Mouse (Mus musculus): ENCODE measurements around the gene Adgrl2. TPM values are rescaled to one million over a fixed set of nuclear protein-coding genes. Genes with fewer than 3 reads are reported as not detected.

Gene Adgrl2
- polyA plus RNA-seq, 1 experiment from 2014 or later: 71.7 TPM

GRCm38 (mm10) chr3:148949796-148950195, 40.6 kb downstream of the Adgrl2 start:
- H3K36me3 ChIP-seq (ENCODE audit: control insufficient read depth, insufficient read depth, low read length): peaks cover 12% of the 10 kb centered on the region; the same call in 1 of the 2 replicates
- H3K9ac ChIP-seq (replicated peaks; ENCODE audit: low read depth, low read length): no peak overlapping the region
- ATAC-seq (ENCODE audit: insufficient number of reproducible peaks, insufficient read depth, low FRiP score, low read depth): no peak
- no peaks in the 10 kb centered on the region for H3K4me1 ChIP-seq (ENCODE audit: control insufficient read depth, insufficient read depth, low read length)
- 90% methylated on average over 8 of the region's 8 CpGs for WGBS
- H3K27ac ChIP-seq (ENCODE audit: low read length): no peak overlapping the region
- no peak overlapping the region for H3K4me2 ChIP-seq (replicated peaks; ENCODE audit: low read depth, low read length)
- no peaks in the 10 kb centered on the region for H3K9me3 ChIP-seq (ENCODE audit: control insufficient read depth, low read depth, low read length)
- no peak overlapping the region for H3K4me3 ChIP-seq (ENCODE audit: low read depth, low read length)
- H3K27me3 ChIP-seq (ENCODE audit: control insufficient read depth, insufficient read depth, low read length): no peaks in the 10 kb centered on the region

GRCm38 (mm10) chr3:148947805-148948405, 42.5 kb downstream of the Adgrl2 start:
- Histone ChIP-seq H3K4me2 (replicated peaks; ENCODE audit: low read depth, low read length) (no peak overlapping the region), H3K27ac (ENCODE audit: low read length) (no peak overlapping the region), H3K9me3 (ENCODE audit: control insufficient read depth, low read depth, low read length) (no peaks in the 10 kb centered on the region), H3K27me3 (ENCODE audit: control insufficient read depth, insufficient read depth, low read length) (no peaks in the 10 kb centered on the region), H3K36me3 (ENCODE audit: control insufficient read depth, insufficient read depth, low read length) (peaks cover 11% of the 10 kb centered on the region; the same call in 1 of the 2 replicates), H3K4me3 (ENCODE audit: low read depth, low read length) (no peak overlapping the region), H3K9ac (replicated peaks; ENCODE audit: low read depth, low read length) (no peak overlapping the region), H3K4me1 (ENCODE audit: control insufficient read depth, insufficient read depth, low read length) (no peaks in the 10 kb centered on the region)
- no peak for ATAC-seq (ENCODE audit: insufficient number of reproducible peaks, insufficient read depth, low FRiP score, low read depth)
- WGBS: 58% methylated on average over 9 of the region's 9 CpGs

- Histone ChIP-seq H3K9me3 (ENCODE audit: control insufficient read depth, low read depth, low read length) (no peaks in the 10 kb centered on the region), H3K36me3 (ENCODE audit: control insufficient read depth, insufficient read depth, low read length) (peaks cover 5% of the 10 kb centered on the region; the same call in 1 of the 2 replicates), H3K27ac (ENCODE audit: low read length) (no peak overlapping the region), H3K27me3 (ENCODE audit: control insufficient read depth, insufficient read depth, low read length) (no peaks in the 10 kb centered on the region), H3K4me2 (replicated peaks; ENCODE audit: low read depth, low read length) (no peak overlapping the region), H3K4me3 (ENCODE audit: low read depth, low read length) (no peak overlapping the region), H3K9ac (replicated peaks; ENCODE audit: low read depth, low read length) (no peak overlapping the region), H3K4me1 (ENCODE audit: control insufficient read depth, insufficient read depth, low read length) (no peaks in the 10 kb centered on the region)
- ATAC-seq (ENCODE audit: insufficient number of reproducible peaks, insufficient read depth, low FRiP score, low read depth): no peak
- 69% methylated on average over 6 of the region's 6 CpGs for WGBS
Observed at GRCm38 (mm10) chr3:148947266-148947665, 43.1 kb downstream of the Adgrl2 start.

DNA sequence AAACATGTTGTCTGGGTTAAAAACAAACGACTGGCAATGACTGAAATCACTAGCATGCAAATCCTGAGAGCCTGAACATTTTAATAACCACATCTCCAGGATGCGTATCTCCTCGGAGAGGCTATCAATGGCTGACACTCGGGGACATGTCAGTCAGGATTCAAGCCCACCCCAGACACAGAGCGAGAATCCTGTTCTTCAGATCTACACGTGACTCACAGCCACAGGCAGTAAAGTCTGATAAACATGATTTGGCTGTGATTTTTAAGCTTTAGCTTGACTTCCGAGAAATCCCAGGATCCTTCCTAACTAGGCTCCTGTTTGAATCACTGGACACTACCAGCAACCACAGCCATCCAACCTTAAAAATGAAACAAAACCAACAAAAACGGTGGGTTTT, 44.8 kb downstream of the Adgrl2 start:
- H3K36me3 ChIP-seq (ENCODE audit: control insufficient read depth, insufficient read depth, low read length): no peaks in the 10 kb centered on the region
- 49% methylated on average over 8 of the region's 8 CpGs for WGBS
- no peak overlapping the region for H3K4me2 ChIP-seq (replicated peaks; ENCODE audit: low read depth, low read length)
- no peaks in the 10 kb centered on the region for H3K9me3 ChIP-seq (ENCODE audit: control insufficient read depth, low read depth, low read length)
- H3K27ac ChIP-seq (ENCODE audit: low read length): no peak overlapping the region
- no peaks in the 10 kb centered on the region for H3K27me3 ChIP-seq (ENCODE audit: control insufficient read depth, insufficient read depth, low read length)
- no peaks in the 10 kb centered on the region for H3K4me1 ChIP-seq (ENCODE audit: control insufficient read depth, insufficient read depth, low read length)
- no peak for ATAC-seq (ENCODE audit: insufficient number of reproducible peaks, insufficient read depth, low FRiP score, low read depth)
- no peak overlapping the region for H3K9ac ChIP-seq (replicated peaks; ENCODE audit: low read depth, low read length)
- H3K4me3 ChIP-seq (ENCODE audit: low read depth, low read length): no peak overlapping the region

- Histone ChIP-seq H3K27ac (ENCODE audit: low read length) (no peak overlapping the region), H3K9me3 (ENCODE audit: control insufficient read depth, low read depth, low read length) (no peaks in the 10 kb centered on the region), H3K4me1 (ENCODE audit: control insufficient read depth, insufficient read depth, low read length) (0 out of 2 replicates have a peak, but pooled peaks cover 8% of the 10 kb centered on the region), H3K27me3 (ENCODE audit: control insufficient read depth, insufficient read depth, low read length) (no peaks in the 10 kb centered on the region), H3K4me2 (replicated peaks; ENCODE audit: low read depth, low read length) (no peak overlapping the region), H3K4me3 (ENCODE audit: low read depth, low read length) (no peak overlapping the region), H3K36me3 (ENCODE audit: control insufficient read depth, insufficient read depth, low read length) (no peaks in the 10 kb centered on the region), H3K9ac (replicated peaks; ENCODE audit: low read depth, low read length) (no peak overlapping the region)
- WGBS: 24% methylated on average over 7 of the region's 7 CpGs
- ATAC-seq (ENCODE audit: insufficient number of reproducible peaks, insufficient read depth, low FRiP score, low read depth): no peak
Observed at GRCm38 (mm10) chr3:148939457-148939856, 50.9 kb downstream of the Adgrl2 start.

GRCm38 (mm10) chr3:148935056-148935455, 55.3 kb downstream of the Adgrl2 start:
- H3K36me3 ChIP-seq (ENCODE audit: control insufficient read depth, insufficient read depth, low read length): no peaks in the 10 kb centered on the region
- ATAC-seq (ENCODE audit: insufficient number of reproducible peaks, insufficient read depth, low FRiP score, low read depth): no peak

DNA sequence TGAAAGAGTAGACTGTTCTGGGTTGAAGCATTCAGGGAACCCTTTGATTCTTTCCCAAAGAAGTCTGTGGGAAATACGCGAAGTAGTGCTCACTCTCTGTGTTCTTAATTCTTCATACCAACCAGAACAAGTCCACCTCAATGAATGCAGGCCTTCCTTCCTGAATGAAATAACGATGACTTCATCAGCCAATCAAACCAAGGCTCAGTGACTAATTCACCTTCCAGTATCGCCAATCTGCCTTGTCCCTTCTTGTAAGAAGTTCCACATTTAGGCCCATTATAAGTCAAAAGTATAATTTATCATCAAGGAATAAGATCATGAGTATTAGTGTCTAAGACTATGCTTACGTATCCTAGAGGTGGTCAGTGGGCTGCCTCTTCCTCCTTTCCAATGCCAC, 56.1 kb downstream of the Adgrl2 start:
- Histone ChIP-seq H3K36me3 (ENCODE audit: control insufficient read depth, insufficient read depth, low read length) (no peaks in the 10 kb centered on the region), H3K9me3 (ENCODE audit: control insufficient read depth, low read depth, low read length) (no peaks in the 10 kb centered on the region), H3K4me1 (ENCODE audit: control insufficient read depth, insufficient read depth, low read length) (peaks cover under 1% of the 10 kb centered on the region; the same call in 1 of the 2 replicates), H3K9ac (replicated peaks; ENCODE audit: low read depth, low read length) (no peak overlapping the region), H3K4me3 (ENCODE audit: low read depth, low read length) (no peak overlapping the region), H3K27me3 (ENCODE audit: control insufficient read depth, insufficient read depth, low read length) (no peaks in the 10 kb centered on the region), H3K27ac (ENCODE audit: low read length) (no peak overlapping the region), H3K4me2 (replicated peaks; ENCODE audit: low read depth, low read length) (no peak overlapping the region)
- WGBS: 90% methylated on average over 5 of the region's 5 CpGs
- no peak for ATAC-seq (ENCODE audit: insufficient number of reproducible peaks, insufficient read depth, low FRiP score, low read depth)

More at GRCm38 (mm10) chr3:148935056-148935455, 55.3 kb downstream of the Adgrl2 start:
- Histone ChIP-seq H3K9me3 (ENCODE audit: control insufficient read depth, low read depth, low read length) (no peaks in the 10 kb centered on the region), H3K4me3 (ENCODE audit: low read depth, low read length) (no peak overlapping the region), H3K4me1 (ENCODE audit: control insufficient read depth, insufficient read depth, low read length) (peaks cover 7% of the 10 kb centered on the region; the same call in 1 of the 2 replicates), H3K27me3 (ENCODE audit: control insufficient read depth, insufficient read depth, low read length) (no peaks in the 10 kb centered on the region), H3K9ac (replicated peaks; ENCODE audit: low read depth, low read length) (no peak overlapping the region), H3K4me2 (replicated peaks; ENCODE audit: low read depth, low read length) (no peak overlapping the region), H3K27ac (ENCODE audit: low read length) (no peak overlapping the region)
- WGBS: 86% methylated on average over 9 of the region's 9 CpGs

GRCm38 (mm10) chr3:148933160-148933559, 57.2 kb downstream of the Adgrl2 start:
- peaks cover 3% of the 10 kb centered on the region; the same call in 1 of the 2 replicates for H3K4me1 ChIP-seq (ENCODE audit: control insufficient read depth, insufficient read depth, low read length)
- no peaks in the 10 kb centered on the region for H3K9me3 ChIP-seq (ENCODE audit: control insufficient read depth, low read depth, low read length)
- 82% methylated on average over 6 of the region's 6 CpGs for WGBS
- H3K36me3 ChIP-seq (ENCODE audit: control insufficient read depth, insufficient read depth, low read length): no peaks in the 10 kb centered on the region
- no peak for ATAC-seq (ENCODE audit: insufficient number of reproducible peaks, insufficient read depth, low FRiP score, low read depth)
- no peak overlapping the region for H3K9ac ChIP-seq (replicated peaks; ENCODE audit: low read depth, low read length)
- no peaks in the 10 kb centered on the region for H3K27me3 ChIP-seq (ENCODE audit: control insufficient read depth, insufficient read depth, low read length)
- H3K4me2 ChIP-seq (replicated peaks; ENCODE audit: low read depth, low read length): no peak overlapping the region
- H3K4me3 ChIP-seq (ENCODE audit: low read depth, low read length): no peak overlapping the region
- no peak overlapping the region for H3K27ac ChIP-seq (ENCODE audit: low read length)

GRCm38 (mm10) chr3:148930913-148931312, 59.4 kb downstream of the Adgrl2 start:
- Histone ChIP-seq H3K27ac (ENCODE audit: low read length) (no peak overlapping the region), H3K27me3 (ENCODE audit: control insufficient read depth, insufficient read depth, low read length) (no peaks in the 10 kb centered on the region), H3K4me1 (ENCODE audit: control insufficient read depth, insufficient read depth, low read length) (peaks cover 4% of the 10 kb centered on the region), H3K9me3 (ENCODE audit: control insufficient read depth, low read depth, low read length) (no peaks in the 10 kb centered on the region), H3K4me2 (replicated peaks; ENCODE audit: low read depth, low read length) (no peak overlapping the region), H3K36me3 (ENCODE audit: control insufficient read depth, insufficient read depth, low read length) (no peaks in the 10 kb centered on the region), H3K4me3 (ENCODE audit: low read depth, low read length) (no peak overlapping the region), H3K9ac (replicated peaks; ENCODE audit: low read depth, low read length) (no peak overlapping the region)
- ATAC-seq (ENCODE audit: insufficient number of reproducible peaks, insufficient read depth, low FRiP score, low read depth): no peak
- WGBS: 75% methylated on average over 6 of the region's 6 CpGs

Data from stomach, embryonic 14.5 days (tissue).